Mouse (Mus musculus): ENCODE measurements at regions not wholly inside any gene's neighbourhood (a gene's known extent, or its start where the extent isn't known, plus 50 kb on each side); places are given as distances from the start of the nearest gene placed in this dataset.

DNA sequence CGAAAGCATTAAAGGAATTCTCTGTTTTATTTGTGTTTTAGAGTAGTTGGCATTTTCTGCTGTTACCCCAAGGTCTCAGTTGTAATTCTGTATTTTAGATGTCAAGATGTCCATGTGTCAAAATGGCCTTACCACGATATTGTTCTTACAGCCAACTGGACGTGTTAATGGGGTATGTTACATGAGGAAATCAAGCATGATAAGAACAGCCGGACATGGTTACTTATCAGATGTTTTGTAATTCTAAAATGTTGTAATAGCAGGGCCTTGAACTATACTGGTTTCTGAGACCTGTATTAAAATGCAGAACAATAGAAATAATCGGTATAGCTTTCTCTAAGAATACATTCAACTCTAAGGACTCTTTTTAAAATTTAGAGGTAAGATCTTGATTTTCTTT lies 201.3 kb downstream of the Foxo1 start:
- TF ChIP-seq CTCF (IDR thresholded peaks at IDR 0.05; ENCODE audit: insufficient read depth, low read depth, low read length) = no peak
- no peak for TF ChIP-seq POLR2A (IDR thresholded peaks at IDR 0.05; ENCODE audit: insufficient read depth, low read depth, low read length)

Measured in olfactory bulb, adult 2 months (tissue).